ENCODE assay signal across 12 mouse cellular contexts in genomic region chr11:47377421-47377820, GRCm38 (mm10).
A peak's percentile ranks its signal among the peaks of the same experiment; 100 is the strongest.
DNase-seq lines count a peak whose midpoint lies in the region; ATAC-seq and TF ChIP-seq lines count a peak whose summit lies in the region.
"Had no signal": no experiment of that assay in that cellular context is flagged by ENCODE, and none has a peak within 500 bp of the region (broad histone marks: within the 10 kb centered on the region; RNA-seq: fewer than 3 reads in every experiment).

No protein-coding gene starts in this region.

- H3K27ac ChIP-seq in lung, embryonic 16.5 days (ENCODE audit: low read length): no peak overlapping the region
- peak overlapping the region; percentile 97 for H3K27ac ChIP-seq in embryonic facial prominence, embryonic 14.5 days (replicated peaks; ENCODE audit: low read depth, low read length)
- H3K27ac ChIP-seq in heart, embryonic 13.5 days (replicated peaks): peak overlapping the region; percentile 89
- H3K27ac ChIP-seq: liver, embryonic 15.5 days had no signal

- ATAC-seq in lung, embryonic 16.5 days (ENCODE audit: low read depth): 0 out of 2 replicates have a peak, but pooled peaks have one; percentile 6
- peak; percentile 16; the same call in 1 of the 2 replicates for ATAC-seq in embryonic facial prominence, embryonic 14.5 days (ENCODE audit: low read depth)
- no peak for ATAC-seq in heart, embryonic 13.5 days (ENCODE audit: extremely low read depth, insufficient number of reproducible peaks, low FRiP score, low TSS enrichment)

- H3K4me2 ChIP-seq in lung, embryonic 16.5 days (ENCODE audit: low read depth, low read length): peak overlapping the region; percentile 19; the same call in 1 of the 2 replicates
- H3K4me2 ChIP-seq in embryonic facial prominence, embryonic 14.5 days (ENCODE audit: low read depth, low read length): peak overlapping the region; percentile 50
- peak overlapping the region; percentile 75 for H3K4me2 ChIP-seq in heart, embryonic 13.5 days
- H3K4me2 ChIP-seq in myocyte (ENCODE audit: low read depth): peak overlapping the region; percentile 85
- H3K4me2 ChIP-seq: liver, embryonic 15.5 days had no signal

- H3K27me3 ChIP-seq in lung, embryonic 16.5 days (ENCODE audit: control insufficient read depth, insufficient read depth, low read depth, low read length): no peaks in the 10 kb centered on the region
- H3K27me3 ChIP-seq in embryonic facial prominence, embryonic 14.5 days (replicated peaks; ENCODE audit: control insufficient read depth, insufficient read depth, low read length): no peaks in the 10 kb centered on the region
- no peaks in the 10 kb centered on the region for H3K27me3 ChIP-seq in heart, embryonic 13.5 days (replicated peaks)
- H3K27me3 ChIP-seq in myocyte (ENCODE audit: control insufficient read depth, insufficient read depth, insufficient read length): no peaks in the 10 kb centered on the region

- no peaks in the 10 kb centered on the region for H3K9me3 ChIP-seq in lung, embryonic 16.5 days (ENCODE audit: control insufficient read depth, low read length)
- no peaks in the 10 kb centered on the region for H3K9me3 ChIP-seq in embryonic facial prominence, embryonic 14.5 days (ENCODE audit: control insufficient read depth, low read length)
- H3K9me3 ChIP-seq in heart, embryonic 13.5 days: no peaks in the 10 kb centered on the region
- H3K9me3 ChIP-seq: liver, embryonic 15.5 days had no signal

- DNase-seq in lung, adult 2 months: no peak
- DNase-seq in embryonic facial prominence, embryonic 14.5 days (ENCODE audit: low spot score): peak; percentile 65
- no peak for DNase-seq in left cerebral cortex, postnatal 36 days (ENCODE audit: low spot score in 2 of 2)
- DNase-seq in right cerebral cortex, postnatal 36 days (ENCODE audit: low spot score in 2 of 2): no peak
- no peak for DNase-seq in thymus, adult 18-20 months
- DNase-seq: adrenal gland, postnatal 14 days; cerebellum, postnatal 36 days; right cerebral cortex, postnatal 4 days had no signal

- WGBS in lung, embryonic 16.5 days: 62% methylated on average over 6 of the region's 6 CpGs
- 55% methylated on average over 6 of the region's 6 CpGs for WGBS in lung, adult 2 months
- WGBS in embryonic facial prominence, embryonic 14.5 days: 23% methylated on average over 6 of the region's 6 CpGs
- 30% methylated on average over 6 of the region's 6 CpGs for WGBS in heart, embryonic 13.5 days

- intact Hi-C loops in left cerebral cortex, postnatal 36 days (cut with DNase I): no loop called here

- TF ChIP-seq CTCF in lung, adult 2 months (IDR thresholded peaks at IDR 0.05; ENCODE audit: insufficient read depth, low read length): no peak

- H3K36me3 ChIP-seq in lung, embryonic 16.5 days (ENCODE audit: control insufficient read depth, insufficient read depth, low read length): no peaks in the 10 kb centered on the region
- H3K36me3 ChIP-seq in embryonic facial prominence, embryonic 14.5 days (ENCODE audit: control insufficient read depth, insufficient read depth, low read length): no peaks in the 10 kb centered on the region
- H3K36me3 ChIP-seq in heart, embryonic 13.5 days: no peaks in the 10 kb centered on the region
- H3K36me3 ChIP-seq in myocyte (ENCODE audit: control insufficient read depth, insufficient read depth): no peaks in the 10 kb centered on the region
- H3K36me3 ChIP-seq: liver, embryonic 15.5 days had no signal

- TF ChIP-seq POLR2A in lung, adult 2 months (IDR thresholded peaks at IDR 0.05; ENCODE audit: borderline replicate concordance, extremely low read depth, low read depth, low read length): no peak
- TF ChIP-seq POLR2A in myocyte (IDR thresholded peaks at IDR 0.05; ENCODE audit: insufficient read length, low read depth): no peak

- no peak overlapping the region for H3ac ChIP-seq in myocyte (ENCODE audit: control insufficient read depth, insufficient read length)

- no peak overlapping the region for H3K4me3 ChIP-seq in lung, embryonic 16.5 days (ENCODE audit: low read length)
- H3K4me3 ChIP-seq in lung, adult 2 months (replicated peaks; ENCODE audit: extremely low read depth, low read depth, low read length): no peak overlapping the region
- H3K4me3 ChIP-seq in embryonic facial prominence, embryonic 14.5 days (ENCODE audit: low read depth, low read length): peak overlapping the region; percentile 34
- peak overlapping the region; percentile 35 for H3K4me3 ChIP-seq in heart, embryonic 13.5 days
- H3K4me3 ChIP-seq in myocyte: peak overlapping the region; percentile 39
- H3K4me3 ChIP-seq: liver, embryonic 15.5 days had no signal

- H3K79me2 ChIP-seq in myocyte (ENCODE audit: control insufficient read depth, insufficient read depth): peaks cover 7% of the 10 kb centered on the region

- H3K9ac ChIP-seq in lung, embryonic 16.5 days (ENCODE audit: low read length): no peak overlapping the region
- peak overlapping the region; percentile 43 for H3K9ac ChIP-seq in embryonic facial prominence, embryonic 14.5 days (ENCODE audit: low read depth, low read length)
- peak overlapping the region; percentile 70 for H3K9ac ChIP-seq in heart, embryonic 13.5 days
- H3K9ac ChIP-seq: liver, embryonic 15.5 days had no signal

- H3K4me1 ChIP-seq in lung, embryonic 16.5 days (replicated peaks; ENCODE audit: control insufficient read depth, insufficient read depth, low read length): no peaks in the 10 kb centered on the region; the same call in 1 of the 2 replicates
- H3K4me1 ChIP-seq in lung, adult 2 months (ENCODE audit: control insufficient read depth, insufficient read depth, low read length): no peaks in the 10 kb centered on the region
- peaks cover 23% of the 10 kb centered on the region for H3K4me1 ChIP-seq in embryonic facial prominence, embryonic 14.5 days (ENCODE audit: control insufficient read depth, insufficient read depth, low read length)
- H3K4me1 ChIP-seq in heart, embryonic 13.5 days: peaks cover 36% of the 10 kb centered on the region
- H3K4me1 ChIP-seq: liver, embryonic 15.5 days had no signal

TF ChIP-seq in myocyte, 11 proteins besides CTCF, POLR2A, EP300 and RAD21:
- no peak for TF ChIP-seq MYOD1 (IDR thresholded peaks at IDR 0.05; ENCODE audit: control insufficient read depth in 1 of 3, insufficient read length in 2 of 3, low read depth in 2 of 3)
- no peak for TF ChIP-seq TCF12 (IDR thresholded peaks at IDR 0.05; ENCODE audit: insufficient read depth, poor library complexity, severe bottlenecking)
- no peak for TF ChIP-seq POLR2AphosphoS2 (IDR thresholded peaks at IDR 0.05; ENCODE audit: insufficient read length, low read depth)
- no peak for TF ChIP-seq USF1 (IDR thresholded peaks at IDR 0.05; ENCODE audit: low read depth)
- no peak for TF ChIP-seq E2F4 (IDR thresholded peaks at IDR 0.05; ENCODE audit: insufficient read depth)
- no peak for TF ChIP-seq MYOG (IDR thresholded peaks at IDR 0.05; ENCODE audit: control insufficient read depth in 1 of 3, insufficient read depth in 1 of 3, insufficient read length in 2 of 3, low read depth in 2 of 3)
- no peak for TF ChIP-seq CEBPB (IDR thresholded peaks at IDR 0.05; ENCODE audit: insufficient read depth, poor library complexity, severe bottlenecking)
- no peak for TF ChIP-seq TCF3 (IDR thresholded peaks at IDR 0.05; ENCODE audit: insufficient read length, low read depth)
- no peak for TF ChIP-seq SRF (IDR thresholded peaks at IDR 0.05; ENCODE audit: control insufficient read depth, insufficient read length, low read depth)
- no peak for TF ChIP-seq REST (IDR thresholded peaks at IDR 0.05; ENCODE audit: insufficient read depth, insufficient read length)
- TF ChIP-seq MAX (IDR thresholded peaks at IDR 0.05; ENCODE audit: low read depth): no peak

Comparison
In these comparisons a context has a peak if more than half of its experiments do, and no peak if none do; other contexts are left out.
1. H3K4me2 ChIP-seq: peak in every context shown above with its lines; median percentile 85 in myocyte; 75 in heart, embryonic 13.5 days; 50 in embryonic facial prominence, embryonic 14.5 days; 19 in lung, embryonic 16.5 days.
2. H3K4me3 ChIP-seq: peak in embryonic facial prominence, embryonic 14.5 days (single experiment), heart, embryonic 13.5 days (single experiment) and myocyte (single experiment); none in lung, embryonic 16.5 days (single experiment) and lung, adult 2 months (single experiment).